Mouse (Mus musculus) left cerebral cortex, adult 11 months (tissue): ENCODE measurements around the gene Tyms.
A peak's percentile ranks its signal among the peaks of the same experiment; 100 is the strongest.

Source experiments
- DNase-seq: peaks from one replicate; pipeline ENCODE4 v3.0.0; 2022; ENCODE audit warnings: low spot score

Tyms gene

DNA sequence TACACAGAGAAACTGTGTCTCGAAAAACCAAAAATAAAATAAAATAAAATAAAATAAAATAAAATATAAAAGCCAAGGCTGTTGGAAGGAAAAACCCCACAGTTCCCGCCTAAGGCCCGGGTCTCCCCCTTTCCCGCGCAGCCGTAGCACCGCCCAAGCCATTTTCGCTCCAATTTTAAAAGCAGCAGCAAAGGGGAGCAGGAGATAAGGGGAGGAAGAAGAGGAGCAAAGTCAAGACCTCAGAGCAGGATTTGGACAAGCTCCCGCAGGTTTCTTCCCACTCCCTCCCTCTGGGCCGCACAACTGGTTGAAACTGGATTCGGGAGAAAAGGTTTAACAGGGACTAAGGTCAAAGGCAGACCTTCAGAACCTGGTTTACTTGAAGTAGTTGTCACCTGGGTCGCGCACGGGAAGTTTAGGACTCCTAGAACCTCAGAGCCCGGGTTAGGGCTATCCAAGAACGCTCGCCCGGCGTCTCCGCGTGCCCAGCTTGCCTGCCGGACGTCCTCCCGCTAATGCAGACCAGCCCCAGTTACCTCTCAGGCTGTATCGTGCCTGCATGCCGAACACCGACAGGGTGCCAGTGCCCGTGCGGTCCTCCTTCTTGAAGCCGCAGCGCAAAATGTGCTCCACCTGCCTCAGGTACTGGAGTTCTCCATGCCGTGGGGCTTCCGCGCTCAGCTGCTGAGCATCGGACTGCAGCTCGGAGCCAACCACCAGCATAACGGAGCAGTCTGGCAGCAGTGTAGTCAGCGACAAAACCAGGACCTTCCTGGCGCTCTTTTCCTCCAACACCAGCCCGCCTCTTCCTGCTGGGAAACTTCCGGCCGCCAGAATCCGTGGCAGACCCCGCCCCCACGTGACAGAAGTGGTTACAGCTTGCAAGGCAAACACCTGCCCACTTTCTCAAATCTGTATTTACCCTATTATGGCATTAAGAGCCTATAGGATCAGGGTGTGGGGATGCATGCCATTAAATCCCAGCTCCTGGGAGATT lies at the start of gene Tyms:
Gene Tyms, minus strand, starts transcription at position 793 of the 997 bp plus-strand sequence.
- DNase-seq, result peak; percentile 32

DNA sequence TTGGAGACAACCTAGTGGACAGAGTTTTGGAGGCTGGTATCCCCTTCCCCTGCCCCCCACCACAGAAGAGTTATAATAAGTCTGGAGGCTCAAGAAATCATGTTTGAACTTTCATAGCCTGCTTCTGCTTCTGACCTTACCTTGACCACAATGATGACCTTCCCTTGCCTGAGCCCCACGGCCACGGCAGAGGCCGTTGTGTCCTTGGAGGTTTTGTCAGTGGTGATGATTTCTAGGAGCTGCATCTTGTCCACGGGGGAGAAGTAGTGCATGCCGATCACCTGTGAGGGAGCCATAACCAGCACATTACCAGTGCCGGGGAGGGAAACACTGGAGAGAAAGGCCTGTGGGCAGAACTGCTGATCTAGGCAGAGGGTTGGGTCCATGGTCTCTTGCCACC lies 49.1 kb upstream of the Tyms start:
- no peak for DNase-seq

DNA sequence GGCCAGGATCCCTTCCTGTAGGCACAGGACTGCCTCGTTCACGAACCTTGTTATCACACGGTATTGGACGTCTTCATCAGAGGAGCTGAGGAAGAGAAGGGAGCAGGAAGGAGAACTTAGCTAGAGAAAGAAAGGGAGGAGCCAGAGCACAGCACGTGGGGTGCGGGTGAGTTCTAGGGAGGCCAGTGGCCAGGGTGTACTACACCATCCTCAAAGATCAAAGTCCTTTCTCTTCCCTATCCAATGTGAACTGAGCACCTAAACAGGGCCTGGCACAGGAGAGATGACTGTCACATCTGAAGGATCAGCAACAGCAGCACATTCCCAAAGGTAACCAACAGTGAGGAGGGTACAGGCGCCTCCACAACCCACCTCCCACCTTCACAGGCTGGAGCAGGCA lies 46.7 kb upstream of the Tyms start:
- no peak for DNase-seq

DNA sequence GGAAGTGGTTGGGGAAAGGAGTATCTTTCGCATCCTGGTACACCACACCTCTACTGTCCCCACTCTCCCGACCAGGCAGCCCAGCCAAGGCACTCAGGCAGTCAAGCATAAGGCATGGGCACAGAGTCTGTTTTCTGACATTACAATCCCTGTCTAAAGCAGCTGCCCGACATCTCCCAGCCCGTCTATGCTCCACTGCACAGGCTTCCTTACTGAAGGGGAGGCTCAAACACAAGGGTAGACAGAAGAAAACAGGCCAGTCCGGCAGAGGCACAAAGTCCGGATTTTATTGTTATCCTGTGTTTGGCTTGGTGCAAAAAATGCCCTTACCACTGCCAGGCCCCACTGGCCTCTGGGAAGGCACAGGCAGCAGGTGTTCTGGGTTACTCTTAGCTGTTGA lies 45.7 kb upstream of the Tyms start:
- DNase-seq, result no peak

DNA sequence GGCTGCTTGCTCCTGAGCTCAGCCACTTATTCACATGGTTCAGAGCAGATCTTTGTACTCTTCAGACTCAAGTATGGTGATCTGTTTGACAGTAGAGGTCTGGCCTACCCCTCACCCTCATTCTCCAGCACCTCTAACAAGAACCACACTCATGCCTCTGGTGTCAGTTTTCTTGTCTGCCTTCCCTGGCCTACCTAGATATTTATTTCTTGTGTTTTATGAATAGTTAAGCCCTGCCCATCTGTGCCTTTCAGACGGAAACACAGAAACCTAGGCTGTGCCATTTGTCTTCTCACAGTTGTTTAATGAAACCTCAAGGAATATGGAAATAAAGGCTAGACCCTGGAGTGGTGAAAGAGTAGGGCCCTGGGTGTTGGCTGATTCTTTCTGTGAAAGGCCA lies 44.6 kb upstream of the Tyms start:
- DNase-seq, result no peak

DNA sequence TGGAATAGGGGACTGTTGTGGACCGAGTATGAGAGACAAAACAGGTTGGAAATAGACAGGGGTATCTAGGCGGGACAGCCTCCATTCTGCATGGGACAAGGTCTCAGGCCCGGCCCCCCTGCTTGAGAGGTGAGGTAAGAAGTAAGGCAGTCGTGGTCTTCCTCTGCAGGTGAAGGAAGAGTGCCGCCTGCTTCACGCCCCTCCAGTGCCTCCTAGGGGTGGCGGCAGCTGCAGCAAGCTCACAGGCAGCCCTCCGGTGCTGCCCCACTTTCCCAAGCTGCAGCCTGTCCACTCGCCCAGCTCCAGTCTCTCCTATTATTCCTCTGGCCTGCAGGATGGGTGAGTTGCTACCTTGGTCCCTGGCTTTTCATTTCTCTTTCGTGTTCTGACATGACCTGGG lies 42.3 kb upstream of the Tyms start:
- DNase-seq, result no peak

DNA sequence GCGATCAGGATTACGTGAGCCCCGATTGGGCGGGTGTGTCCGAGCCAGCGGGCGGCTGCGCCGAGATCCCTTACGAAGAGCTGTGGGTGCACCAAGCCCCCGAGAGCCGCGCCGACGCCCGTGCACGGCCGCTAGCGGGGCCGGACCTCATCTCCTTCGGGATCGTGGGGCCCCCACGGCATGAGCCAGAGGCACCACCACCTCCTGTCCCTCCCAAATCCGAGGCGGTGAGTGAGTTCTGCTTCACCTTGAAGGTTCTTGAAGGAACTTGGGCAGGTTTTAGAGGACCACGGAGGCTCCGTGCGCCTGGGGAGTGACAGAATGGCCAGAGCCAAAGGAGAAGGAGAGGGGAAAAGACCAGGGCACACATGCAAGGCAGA lies 41.3 kb upstream of the Tyms start:
- no peak for DNase-seq

DNA sequence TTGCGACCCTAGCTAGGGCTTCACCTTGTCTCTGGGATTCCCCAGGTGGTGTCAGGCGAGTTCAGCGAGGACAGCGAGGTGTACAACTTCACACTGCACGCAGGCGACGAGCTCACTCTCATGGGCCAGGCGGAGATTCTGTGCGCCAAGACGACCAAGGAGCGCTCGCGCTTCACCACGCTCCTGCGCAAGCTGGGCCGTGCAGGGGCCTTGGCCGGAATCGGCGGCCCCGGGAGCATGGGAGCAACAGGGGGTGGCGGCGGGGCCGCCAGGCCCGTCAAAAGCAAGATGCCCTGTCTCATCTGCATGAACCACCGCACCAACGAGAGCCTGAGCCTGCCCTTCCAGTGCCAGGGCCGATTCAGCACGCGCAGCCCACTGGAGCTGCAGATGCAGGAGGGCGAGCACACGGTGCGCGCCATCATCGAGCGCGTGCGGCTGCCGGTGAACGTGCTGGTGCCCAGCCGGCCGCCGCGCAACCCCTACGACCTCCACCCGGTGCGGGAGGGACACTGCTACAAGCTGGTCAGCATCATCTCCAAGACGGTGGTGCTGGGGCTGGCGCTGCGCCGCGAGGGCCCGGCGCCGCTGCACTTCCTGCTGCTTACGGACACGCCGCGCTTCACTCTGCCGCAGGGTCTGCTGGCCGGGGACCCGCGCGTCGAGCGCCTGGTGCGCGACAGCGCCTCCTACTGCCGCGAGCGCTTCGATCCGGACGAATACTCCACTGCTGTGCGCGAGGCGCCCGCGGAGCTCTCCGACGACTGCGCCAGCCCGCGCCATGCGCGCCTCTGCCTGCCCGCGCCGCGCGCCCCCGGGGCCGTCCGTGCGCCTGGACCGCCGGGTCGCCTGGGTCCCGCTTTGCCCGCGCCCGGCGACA lies 40.7 kb upstream of the Tyms start:
- no peak for DNase-seq

DNA sequence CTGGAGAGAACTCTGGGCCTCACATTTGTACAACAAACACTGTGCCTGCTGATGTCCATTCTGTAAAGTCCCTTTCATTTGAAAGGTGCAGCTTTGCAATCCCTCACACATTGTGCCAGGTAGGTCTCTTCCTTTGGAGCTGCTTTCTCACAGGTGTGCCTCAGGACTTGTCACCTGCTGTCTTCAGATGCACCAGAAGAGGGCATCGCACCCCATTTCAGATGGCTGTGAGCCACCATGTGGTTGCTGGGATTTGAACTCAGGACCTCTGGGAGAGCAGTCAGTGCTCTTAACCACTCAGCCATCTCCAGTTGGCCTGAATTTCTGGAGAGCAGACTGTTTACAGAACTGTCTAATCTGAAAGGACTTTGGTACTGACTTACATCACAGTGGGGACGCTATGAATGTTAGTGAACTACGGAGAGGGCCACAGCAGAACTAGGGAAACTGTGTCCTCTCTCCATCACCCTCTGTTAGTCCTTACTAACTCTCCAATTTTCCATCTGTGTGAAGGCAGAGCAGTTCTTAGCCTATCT lies 39.2 kb upstream of the Tyms start:
- no peak for DNase-seq

DNA sequence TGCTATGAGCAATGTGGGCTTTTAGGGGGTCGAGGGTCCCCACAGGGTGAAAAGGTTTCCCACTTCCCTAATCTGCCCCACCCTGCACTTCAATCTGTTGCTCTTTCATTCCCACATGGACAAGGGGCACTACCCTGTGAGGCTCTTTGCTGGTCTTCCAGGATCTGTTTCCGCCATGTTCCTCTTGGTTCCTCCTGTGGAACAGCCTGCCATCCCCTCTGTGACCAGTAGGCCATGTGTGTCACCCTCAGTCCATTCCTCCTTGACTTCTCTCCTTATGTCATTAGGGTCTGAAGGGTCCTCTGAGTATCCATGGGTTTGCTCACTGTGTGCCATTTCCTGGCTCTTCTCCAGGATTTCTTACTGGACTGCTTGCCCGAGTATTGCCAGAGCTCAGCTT lies 38.4 kb upstream of the Tyms start:
- no peak for DNase-seq

DNA sequence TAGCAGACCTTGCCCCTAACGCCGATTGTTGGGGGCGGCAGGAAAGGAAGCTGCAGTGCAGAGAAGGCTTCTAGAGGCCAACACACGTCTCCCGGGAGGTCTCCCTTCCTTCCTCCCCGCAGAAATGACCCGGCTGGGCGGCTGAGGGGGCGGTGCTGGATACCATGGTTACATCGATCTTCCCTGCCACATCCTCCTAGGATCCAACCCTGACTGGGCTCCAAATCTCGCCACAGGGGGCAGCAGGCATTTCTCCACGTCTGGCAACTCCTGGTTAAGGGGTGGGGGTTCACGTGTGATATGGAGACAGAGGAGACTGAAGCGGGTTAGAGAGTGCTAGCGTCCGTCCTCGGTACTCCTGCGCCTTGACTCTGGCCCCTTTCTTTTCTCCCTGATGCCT lies 37.7 kb upstream of the Tyms start:
- DNase-seq, result no peak

DNA sequence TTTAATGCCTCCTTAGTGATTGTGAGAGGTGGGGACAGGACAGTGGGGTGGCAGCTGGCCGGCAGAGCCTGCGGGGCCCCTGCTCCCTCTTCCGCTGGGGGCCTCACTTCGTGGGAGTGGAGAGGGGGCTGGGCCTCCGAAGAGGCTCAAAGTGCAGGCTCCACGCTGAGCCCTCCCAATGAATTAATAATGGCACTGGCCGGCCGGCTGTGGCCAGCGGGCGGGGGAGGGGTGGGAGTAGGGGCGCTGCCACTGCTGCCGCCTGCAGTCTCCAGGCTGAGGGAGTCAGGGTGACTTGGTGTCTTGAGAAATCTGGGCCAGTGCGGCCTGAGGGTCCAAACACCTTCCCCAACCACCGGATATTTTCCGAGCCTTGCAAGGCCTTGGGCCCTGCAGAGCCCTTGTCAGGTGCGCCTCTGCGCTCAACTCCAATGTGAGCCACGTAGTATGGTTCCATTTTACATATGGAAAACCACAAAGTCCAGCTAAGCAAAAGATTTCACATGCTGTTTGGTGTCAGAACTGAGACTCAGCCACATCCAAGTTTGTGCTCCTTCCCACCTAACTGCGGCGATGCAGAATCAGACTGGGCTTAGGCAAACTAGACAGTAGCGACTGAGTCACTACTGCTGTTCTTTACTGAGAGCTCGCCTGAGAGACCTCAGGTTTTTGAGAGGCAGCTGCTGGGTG lies 37.1 kb upstream of the Tyms start:
- no peak for DNase-seq

DNA sequence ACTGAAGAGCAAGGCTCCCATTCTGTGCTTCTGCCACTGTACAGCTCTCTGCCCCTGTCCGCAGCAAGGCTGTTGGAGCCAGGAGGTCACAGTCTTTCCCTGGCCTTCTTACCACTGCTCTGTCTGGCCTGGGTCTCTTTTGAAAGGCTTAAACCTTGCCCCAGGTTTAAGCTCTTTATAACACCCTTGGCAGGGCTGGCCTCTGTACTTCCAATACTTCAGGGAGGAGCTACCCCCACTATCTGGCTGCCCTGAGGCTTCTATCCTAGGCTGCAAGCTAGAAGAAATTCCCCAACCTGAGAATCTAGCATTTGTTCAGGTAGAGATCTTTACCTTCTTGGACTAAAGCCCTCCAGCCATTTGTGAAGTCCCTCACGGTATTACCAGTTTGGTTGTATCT lies 36.5 kb upstream of the Tyms start:
- DNase-seq, result no peak

DNA sequence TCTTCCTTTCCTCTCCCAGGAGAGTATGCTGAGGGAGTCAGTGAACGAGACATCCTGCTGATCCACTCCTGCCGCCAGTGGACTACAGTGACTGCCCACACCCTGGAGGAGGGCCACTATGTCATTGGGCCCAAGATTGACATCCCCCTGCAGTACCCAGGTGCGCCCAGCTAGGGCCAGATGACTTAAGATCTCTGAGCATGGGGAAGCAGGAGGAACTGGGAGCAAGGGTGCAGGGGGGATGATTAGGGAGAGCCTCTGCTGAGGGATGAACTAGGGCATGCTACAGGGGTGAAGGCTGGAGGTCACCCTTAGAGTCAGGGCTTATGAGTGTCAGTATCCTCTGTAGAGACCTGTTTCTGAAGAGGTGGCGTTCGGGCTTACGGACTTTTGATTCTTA lies 34.8 kb upstream of the Tyms start:
- DNase-seq, result no peak

DNA sequence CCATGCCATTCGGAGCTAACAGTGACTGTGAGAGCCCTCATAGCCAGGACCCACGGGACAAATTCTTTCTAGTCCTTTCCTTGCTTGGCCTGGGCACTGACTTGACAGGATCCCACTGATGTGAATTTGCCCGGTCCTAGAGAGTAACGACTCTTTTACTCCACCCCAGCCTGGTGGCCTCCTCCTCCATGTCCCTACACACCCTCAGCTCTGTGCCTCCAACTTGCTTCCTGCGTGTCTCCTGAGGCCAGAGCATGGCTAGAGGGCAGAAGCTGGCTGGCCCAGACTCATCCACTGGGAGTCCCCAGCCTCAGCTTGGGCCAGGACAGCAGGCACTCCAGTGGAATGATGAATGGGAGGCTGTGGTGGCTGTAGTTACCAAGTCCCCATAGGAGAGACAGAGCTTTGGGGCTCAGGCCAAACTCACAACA lies 34.2 kb upstream of the Tyms start:
- DNase-seq, result no peak

DNA sequence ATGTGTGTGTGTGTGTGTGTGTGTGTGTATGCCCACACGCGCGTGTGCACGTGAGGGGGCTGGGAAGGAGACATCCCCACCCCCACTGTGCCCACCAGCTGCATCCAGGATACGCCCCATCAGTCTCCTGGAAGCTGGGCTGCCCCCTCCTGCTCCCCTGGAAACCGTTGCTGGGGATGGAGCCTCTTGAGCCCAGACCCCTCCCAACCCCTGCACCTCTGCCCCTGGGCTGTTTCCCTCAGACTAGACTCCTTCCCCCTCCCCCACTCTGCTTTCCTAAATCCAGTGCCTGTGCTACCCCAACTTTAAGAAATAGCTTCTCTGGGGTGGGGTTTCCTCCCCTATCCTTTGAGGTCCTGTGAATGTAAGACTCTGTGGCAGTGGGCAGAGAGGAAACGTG lies 33.8 kb upstream of the Tyms start:
- DNase-seq, result no peak

DNA sequence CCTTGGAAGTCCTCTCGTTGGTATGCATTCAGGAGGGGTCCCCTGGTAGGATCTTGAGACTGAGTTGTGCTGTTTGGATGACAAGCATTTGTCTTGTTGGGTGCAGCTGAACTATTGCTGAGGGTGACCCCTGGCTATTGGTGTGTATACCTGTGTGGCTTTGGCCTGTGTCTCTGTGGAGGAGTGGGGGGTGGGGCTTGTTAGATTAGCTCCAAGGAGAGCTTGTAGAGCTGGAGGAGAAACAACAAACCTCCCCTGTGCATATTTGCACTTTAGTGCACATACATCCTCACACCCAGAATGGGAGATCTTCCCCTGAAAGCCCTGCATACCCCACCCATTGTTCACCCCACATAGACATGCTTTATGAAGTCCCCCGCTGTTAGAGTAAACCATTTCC lies 33.3 kb upstream of the Tyms start:
- no peak for DNase-seq

DNA sequence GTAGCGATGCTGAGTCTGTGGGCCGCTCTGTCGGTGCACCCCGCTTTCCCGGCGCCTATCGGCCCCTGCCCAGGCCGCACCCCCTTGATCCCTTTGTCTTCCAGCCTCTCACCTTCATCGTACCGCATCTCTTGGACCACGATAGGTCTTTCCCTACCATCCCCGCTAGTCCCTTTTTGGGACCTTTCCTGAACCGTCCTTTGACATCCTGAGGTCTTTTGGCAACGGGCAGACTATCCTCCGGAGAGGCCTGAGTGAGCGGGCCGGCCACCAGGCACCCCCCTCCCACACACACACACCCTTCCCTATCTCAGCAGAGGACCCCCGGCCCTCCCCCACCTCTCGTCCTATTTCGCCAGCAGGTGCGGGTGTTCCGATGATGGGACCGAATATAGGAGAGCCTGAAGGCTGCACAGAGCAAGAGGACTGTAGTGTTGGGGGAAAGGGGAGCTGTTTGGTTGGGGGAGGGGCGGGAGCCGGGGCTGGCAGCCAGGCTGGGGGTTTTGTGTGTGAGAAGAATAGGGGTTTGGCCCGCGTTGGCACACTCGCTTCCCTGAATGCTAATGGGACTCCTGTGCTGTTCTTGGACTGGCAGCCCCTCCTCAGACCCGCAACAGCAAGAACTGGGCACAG lies 32.4 kb upstream of the Tyms start, which contains the start of gene 3110082J24Rik:
Gene 3110082J24Rik, minus strand, starts transcription at position 419 of the 633 bp plus-strand sequence.
- no peak for DNase-seq

DNA sequence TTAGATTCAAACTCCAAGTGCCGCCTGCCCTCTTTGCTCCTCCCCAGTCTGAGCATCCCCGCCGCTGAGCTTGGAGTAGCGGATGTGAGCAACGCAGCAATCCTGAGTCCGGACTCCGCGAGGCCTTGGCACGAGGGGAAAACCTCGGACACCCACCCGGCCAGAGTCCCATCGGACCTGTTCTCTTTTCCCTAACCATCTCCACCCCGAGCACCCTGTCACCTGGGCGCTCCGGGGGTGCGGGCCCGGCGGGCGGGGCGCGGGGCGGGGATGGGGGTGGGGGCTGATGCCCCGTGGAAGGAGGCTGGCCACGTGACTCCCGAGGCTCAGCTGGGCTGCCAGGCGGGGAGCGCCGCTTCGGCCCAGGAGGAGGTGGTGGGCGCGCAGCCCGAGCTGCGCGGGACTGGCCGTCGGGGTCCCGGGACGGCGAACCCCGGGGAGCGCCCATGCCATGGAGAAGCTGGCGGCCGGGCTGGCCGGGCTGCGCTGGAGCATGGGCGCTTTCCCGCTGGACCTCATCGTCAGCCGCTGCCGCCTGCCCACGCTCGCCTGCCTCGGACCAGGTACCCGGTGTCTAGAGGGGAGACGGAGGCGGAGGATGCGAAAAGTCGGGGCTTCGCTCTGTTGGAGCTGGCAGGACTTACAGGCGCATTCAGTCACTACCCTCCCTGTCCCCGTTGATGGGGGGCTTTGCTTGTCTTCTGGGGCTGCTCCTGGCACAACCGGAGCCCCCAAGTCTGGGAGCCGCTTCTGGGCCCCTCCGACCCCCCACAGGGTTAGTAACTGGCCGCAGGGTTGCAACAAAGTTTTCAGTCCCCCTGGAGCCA lies 31.6 kb upstream of the Tyms start, which contains the start of gene Garem2:
Gene Garem2, plus strand, starts transcription at position 321 of the 827 bp plus-strand sequence.
- no peak for DNase-seq

DNA sequence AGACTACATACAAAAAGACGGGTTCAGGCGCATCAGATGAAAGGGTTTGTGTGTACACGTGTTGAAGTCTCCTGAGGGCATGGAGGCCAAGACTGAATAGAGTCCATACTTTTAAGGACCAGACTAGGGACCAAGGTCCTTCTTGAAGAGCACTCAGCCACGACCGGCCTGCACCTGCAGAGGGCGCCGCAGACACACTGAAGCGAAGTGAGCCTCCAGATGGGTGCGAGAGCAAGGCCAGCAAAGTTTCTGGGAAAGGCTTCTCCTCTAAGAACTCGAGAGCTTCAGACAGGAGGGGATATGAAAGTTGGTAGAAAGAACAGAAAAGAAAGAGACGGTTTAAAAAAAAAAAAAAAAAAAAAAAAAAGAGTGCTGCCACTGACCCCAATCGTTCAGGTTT lies 30.9 kb upstream of the Tyms start:
- DNase-seq, result no peak

DNA sequence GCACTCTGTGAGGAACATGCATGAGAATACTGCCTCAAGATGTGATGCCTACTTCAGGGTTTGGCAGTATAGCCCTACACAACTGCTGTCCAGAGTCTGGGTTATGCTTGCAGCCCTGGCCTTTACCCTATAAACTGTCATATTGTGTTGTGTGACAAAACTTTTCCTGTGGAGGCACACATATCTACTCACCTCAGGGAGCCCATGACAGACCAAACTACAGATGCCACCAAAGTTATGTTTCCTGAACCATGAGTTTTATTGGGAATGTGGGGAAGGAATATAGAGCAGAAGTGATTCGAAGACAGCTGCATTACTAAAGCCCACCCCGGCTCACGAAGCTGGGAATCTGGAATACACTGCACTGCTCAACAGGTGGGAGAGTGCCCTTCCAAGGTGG lies 29.9 kb upstream of the Tyms start:
- DNase-seq, result no peak
